Mouse (Mus musculus) neural tube, embryonic 10.5 days (tissue): ENCODE measurements around the gene Epn1.

Experiments
- DNase-seq: peaks from one replicate; pipeline ENCODE4 v3.0.0-alpha.2; 2017; ENCODE audit warnings: low spot score; ENCODE audit errors: extremely low spot score

Epn1 gene

GRCm38 (mm10) chr7:5080010-5080751, at the start of gene Epn1:
Epn1 (plus strand) TSS chr7:5080235.
- DNase-seq = peak; percentile 96

- no peak for DNase-seq
These were observed 49.3 kb upstream of the Epn1 start for GRCm38 (mm10) chr7:5030554-5031275.

GRCm38 (mm10) chr7:5031496-5031895, 48.5 kb upstream of the Epn1 start:
- DNase-seq = no peak

GRCm38 (mm10) chr7:5033818-5034217, 46.2 kb upstream of the Epn1 start, which contains the start of gene 4632433K11Rik:
4632433K11Rik (plus strand) TSS chr7:5034118.
- DNase-seq = no peak

GRCm38 (mm10) chr7:5035628-5036027, 44.4 kb upstream of the Epn1 start:
- no peak for DNase-seq

GRCm38 (mm10) chr7:5036136-5036535, 43.9 kb upstream of the Epn1 start:
- no peak for DNase-seq

- DNase-seq = no peak
These were observed 43.0 kb upstream of the Epn1 start for GRCm38 (mm10) chr7:5037026-5037425.

- no peak for DNase-seq
These were observed 42.6 kb upstream of the Epn1 start for GRCm38 (mm10) chr7:5037467-5037866.

- peak; percentile 94 for DNase-seq
These were observed 41.8 kb upstream of the Epn1 start, which contains the start of gene Zfp784 for GRCm38 (mm10) chr7:5038109-5038732. Zfp784 (minus strand) TSS chr7:5038446.

- DNase-seq = no peak
These were observed 41.1 kb upstream of the Epn1 start for GRCm38 (mm10) chr7:5038940-5039339.

GRCm38 (mm10) chr7:5044981-5045380, 35.1 kb upstream of the Epn1 start:
- DNase-seq = no peak

- DNase-seq = no peak
These were observed 33.9 kb upstream of the Epn1 start for GRCm38 (mm10) chr7:5046112-5046511.

GRCm38 (mm10) chr7:5047313-5047712, 32.7 kb upstream of the Epn1 start:
- DNase-seq = no peak

- peak; percentile 88 for DNase-seq
These were observed 28.5 kb upstream of the Epn1 start, which contains the start of gene Zfp580 for GRCm38 (mm10) chr7:5051193-5052192. Zfp580 (plus strand) TSS chr7:5051538.

GRCm38 (mm10) chr7:5052438-5052837, 27.6 kb upstream of the Epn1 start:
- DNase-seq = no peak

GRCm38 (mm10) chr7:5052931-5053343, 27.1 kb upstream of the Epn1 start:
- no peak for DNase-seq

GRCm38 (mm10) chr7:5053456-5054179, 26.4 kb upstream of the Epn1 start:
- DNase-seq = peak; percentile 53

- DNase-seq = peak; percentile 40
These were observed 23.3 kb upstream of the Epn1 start for GRCm38 (mm10) chr7:5056651-5057263.

- DNase-seq = no peak
These were observed 22.7 kb upstream of the Epn1 start for GRCm38 (mm10) chr7:5057381-5057780.

- DNase-seq = peak; percentile 31
These were observed 22.2 kb upstream of the Epn1 start for GRCm38 (mm10) chr7:5057804-5058203.
